Mouse (Mus musculus) ES-CJ7 (cell line): Measurements from ENCODE around the gene 4930432K21Rik.
A peak's percentile ranks its signal among the peaks of the same experiment; 100 is the strongest.

Experiments
- DNase-seq: peaks from one replicate; pipeline ENCODE4 v3.0.0; 2011; ENCODE audit warnings: low read depth, low spot score

Gene 4930432K21Rik

DNA sequence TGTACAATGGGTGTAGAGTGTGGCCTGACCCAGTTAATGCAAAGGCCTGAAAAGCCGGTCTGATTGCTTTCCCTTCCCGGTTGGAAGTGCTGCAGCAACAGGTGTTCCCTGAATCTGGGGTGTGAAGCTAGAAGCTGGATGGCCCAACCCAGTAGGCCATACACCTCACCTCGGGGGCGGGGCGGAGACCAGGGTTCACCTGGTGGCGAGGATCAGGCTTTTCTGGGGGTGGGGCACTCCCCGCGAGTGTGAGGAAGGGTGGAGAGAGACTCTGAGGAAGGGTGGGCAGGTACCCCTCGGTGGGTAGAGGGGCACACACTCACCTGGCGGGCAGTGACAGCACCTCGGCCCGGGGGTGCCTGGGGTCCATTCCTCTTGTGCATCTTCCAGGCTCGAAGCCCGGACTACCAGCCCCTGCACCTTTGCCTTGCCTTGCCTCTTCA lies 480 bp upstream of the 4930432K21Rik start:
- DNase-seq, result peak; percentile 30

DNA sequence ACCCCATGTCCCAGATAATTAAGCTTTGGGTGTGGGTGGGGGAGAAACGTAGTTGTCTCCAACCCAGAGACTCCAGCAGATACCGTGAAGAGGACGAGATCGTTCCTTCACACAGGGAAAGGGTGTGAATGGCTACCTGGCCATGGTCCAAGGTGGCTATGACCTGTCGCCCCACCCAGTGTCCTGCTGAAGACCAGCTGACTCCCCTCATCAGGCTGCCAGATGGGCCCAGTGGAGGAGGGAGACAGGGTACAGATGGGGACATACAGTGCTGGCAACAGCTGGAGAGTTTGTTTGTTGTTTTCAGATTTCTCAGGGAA lies 666 bp downstream of the 4930432K21Rik start:
- no peak for DNase-seq

DNA sequence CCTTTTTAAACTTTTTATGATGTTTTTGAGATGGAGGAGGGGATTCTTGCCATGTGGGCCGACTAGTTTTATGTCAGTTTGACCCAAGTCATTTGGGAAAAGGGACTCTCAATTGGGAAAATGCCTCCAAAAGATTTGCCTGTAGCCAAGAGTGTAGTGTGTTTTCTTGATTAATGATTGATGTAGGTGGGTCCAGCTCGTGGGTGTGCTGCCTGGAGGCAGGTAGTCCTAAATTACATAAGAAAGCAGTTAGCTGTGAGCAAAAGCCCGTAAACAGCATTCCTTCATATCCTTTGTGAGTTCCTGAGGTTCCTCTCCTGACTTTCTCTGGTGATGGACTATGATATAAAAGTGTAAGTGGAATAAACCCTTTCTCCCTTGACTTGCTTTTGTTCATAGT lies 1.4 kb downstream of the 4930432K21Rik start:
- DNase-seq, result peak; percentile 64

DNA sequence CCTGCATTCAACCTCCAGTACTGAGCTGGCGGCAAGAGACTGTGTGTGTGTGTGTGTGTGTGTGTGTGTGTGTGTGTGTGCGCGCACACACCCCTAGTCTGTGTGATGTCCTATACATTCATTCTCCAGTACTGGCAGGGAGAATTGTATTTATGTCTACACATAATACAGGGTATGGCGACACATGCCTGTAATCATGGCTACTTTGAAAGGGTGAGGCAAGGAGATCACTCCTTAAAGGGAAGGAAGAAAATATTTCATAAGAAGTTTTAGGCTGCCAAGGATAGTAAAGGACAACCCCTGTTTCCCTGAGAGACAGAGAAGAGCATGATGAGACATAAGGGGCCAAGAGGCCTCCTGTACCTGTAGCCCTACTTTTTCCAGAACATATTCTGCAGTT lies 9.8 kb downstream of the 4930432K21Rik start:
- no peak for DNase-seq

DNA sequence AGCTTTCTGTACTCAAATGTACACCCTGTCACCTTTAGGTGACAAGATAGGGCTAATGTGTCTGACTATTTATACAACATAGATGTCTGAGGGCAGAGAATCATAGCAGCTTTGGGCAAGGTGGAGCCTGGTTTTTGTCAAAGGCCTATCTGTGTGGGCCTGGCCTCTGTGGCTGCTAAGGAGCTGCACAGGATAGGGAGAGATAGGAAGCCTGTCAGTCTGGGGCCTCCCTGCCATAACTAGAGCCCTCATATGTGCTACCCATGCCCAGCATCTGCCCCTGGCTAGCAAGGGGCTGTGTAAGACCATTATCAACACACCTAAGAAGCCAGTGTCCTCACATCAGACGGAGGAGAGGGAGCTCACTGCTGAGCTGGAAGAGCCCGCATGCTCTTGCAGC lies 19.9 kb downstream of the 4930432K21Rik start:
- DNase-seq, result no peak

DNA sequence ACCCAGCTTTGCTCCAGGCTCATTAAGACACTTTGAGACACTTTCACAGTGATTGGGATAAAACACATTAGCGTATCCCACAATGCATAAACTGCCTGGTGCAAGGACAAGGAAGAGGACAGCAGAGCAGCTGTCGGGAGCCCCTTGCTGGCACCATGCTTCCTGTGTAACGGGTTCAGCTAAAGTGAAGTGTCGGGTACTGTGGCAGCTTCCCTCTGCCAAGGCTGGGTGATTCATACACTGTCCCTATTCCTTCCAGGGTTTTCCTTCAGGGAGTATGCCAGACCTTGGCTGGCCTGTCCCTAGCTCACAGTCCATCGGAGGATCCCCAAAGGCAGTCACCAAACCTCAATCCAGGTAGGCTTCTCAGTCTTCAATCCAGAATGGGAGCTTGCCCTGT lies 22.3 kb downstream of the 4930432K21Rik start:
- no peak for DNase-seq

GRCm38 (mm10) chr8:84173861-84174260 lies 26.0 kb downstream of the 4930432K21Rik start:
- DNase-seq, result no peak

GRCm38 (mm10) chr8:84176560-84176959 lies 28.7 kb downstream of the 4930432K21Rik start:
- DNase-seq, result no peak

DNA sequence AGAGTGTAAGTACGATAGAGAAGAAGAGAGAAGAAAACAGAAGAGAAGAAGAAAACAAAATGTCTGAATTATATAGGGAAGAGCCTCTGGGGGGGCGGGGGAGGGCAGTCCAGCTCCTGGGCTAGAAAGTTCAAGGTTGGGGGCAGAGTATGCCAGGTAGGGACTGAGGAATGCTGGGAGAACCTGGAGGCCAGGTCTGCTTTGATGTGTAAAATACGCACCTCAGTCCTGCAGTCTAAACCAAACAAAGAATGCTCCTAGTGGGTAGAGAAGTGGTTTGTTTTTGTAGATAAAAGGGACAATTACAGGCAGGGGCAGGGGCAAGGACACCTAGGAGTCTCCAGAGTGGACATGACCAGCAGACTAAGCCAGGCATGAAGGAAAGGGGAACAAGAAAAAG lies 29.6 kb downstream of the 4930432K21Rik start:
- peak; percentile 77 for DNase-seq

- peak; percentile 61 for DNase-seq
Measured at GRCm38 (mm10) chr8:84178592-84178991, 30.8 kb downstream of the 4930432K21Rik start.

- no peak for DNase-seq
Measured at GRCm38 (mm10) chr8:84179946-84180345, 32.1 kb downstream of the 4930432K21Rik start.

DNA sequence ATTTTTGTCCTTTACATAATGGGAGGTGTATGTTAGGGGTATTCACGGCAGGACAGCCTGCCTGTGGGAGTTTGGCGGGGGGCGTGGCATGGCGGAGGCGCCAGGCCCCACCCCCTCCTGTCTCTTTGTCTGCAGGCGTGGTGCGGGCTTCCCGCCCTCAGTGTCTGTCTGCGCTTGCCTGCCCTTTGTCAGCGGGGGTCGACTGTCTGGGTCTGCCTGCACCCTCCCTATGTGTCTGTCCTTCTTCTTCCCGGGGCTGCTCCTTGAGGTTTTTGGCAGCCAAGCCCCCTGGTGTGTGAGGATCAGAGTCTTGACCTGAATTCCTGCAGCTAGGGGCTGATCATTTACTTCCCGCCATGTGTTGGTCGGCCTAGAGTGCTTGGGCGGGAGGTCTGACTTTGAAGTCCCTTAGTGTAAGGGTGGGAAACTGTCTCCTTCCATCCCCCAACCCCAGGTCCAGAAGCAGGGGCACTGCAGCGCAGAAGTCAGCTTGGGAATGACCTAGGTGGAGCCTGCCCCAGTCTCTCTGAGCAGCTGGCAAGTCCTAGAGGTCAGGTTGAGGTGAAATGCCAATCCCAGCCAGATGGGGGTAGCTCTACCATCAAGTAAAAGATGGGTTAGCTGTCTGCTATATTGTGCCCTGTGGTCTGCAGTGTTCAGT lies 32.8 kb downstream of the 4930432K21Rik start:
- peak; percentile 98 for DNase-seq

DNA sequence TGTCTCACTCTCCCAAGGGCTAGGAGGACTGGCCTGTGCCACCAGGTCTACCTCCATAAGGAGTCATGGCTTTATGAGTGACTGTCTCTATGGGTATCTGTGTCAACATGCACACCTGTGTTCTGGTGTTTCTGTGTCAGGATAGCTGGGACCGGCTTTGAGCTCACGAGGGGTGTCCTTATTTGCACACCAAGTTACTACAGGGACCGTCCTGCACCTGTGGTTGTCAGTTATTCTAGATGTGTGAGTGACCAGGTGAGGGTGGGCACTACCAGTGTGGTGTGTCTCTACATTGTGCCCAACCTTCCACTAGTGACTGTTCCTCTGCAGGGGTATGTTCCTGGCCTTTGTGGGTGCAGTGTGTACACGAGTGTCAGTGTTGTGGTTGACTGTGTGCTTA lies 35.0 kb downstream of the 4930432K21Rik start:
- no peak for DNase-seq

DNA sequence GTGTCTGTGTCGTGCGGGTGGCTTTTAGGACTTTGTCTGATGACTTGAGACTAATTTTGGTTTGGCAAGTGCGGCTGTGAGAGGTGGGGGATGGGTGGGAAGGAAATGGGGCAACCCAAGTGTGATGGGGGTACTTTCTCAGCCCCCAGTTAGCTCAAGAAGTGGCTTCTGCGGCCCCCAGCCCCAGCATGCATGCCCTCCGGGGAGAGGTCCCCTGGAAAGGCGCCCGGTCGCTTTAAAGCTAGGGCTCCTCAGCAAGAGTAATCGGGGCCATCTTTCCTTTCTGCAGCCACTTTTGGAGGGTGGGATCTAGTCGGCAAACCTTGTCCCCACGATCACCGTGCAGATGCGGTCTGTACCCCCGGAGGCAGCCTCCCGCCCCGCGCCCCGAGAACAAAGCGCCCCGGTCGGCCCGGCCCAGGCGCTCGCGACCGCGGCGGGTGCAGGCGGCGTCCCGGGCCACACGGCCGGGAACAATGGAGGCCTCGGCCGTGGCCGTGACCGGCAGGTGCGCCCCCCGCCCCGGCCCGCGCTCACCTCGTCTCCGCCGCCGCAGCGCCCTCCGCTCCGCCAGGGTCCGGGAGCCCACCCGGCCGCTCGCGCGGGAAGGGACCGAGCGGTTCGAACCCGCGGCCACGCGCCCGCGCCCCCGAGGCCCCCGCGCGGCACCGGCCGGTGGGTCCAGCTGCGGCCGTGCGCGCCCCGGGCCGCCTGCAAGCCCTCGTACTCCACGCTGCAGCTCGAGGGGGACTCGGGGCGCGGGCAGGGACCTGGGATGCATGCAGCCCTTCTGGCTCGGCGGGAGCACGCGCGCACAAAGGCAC lies 35.6 kb downstream of the 4930432K21Rik start:
- no peak for DNase-seq

DNA sequence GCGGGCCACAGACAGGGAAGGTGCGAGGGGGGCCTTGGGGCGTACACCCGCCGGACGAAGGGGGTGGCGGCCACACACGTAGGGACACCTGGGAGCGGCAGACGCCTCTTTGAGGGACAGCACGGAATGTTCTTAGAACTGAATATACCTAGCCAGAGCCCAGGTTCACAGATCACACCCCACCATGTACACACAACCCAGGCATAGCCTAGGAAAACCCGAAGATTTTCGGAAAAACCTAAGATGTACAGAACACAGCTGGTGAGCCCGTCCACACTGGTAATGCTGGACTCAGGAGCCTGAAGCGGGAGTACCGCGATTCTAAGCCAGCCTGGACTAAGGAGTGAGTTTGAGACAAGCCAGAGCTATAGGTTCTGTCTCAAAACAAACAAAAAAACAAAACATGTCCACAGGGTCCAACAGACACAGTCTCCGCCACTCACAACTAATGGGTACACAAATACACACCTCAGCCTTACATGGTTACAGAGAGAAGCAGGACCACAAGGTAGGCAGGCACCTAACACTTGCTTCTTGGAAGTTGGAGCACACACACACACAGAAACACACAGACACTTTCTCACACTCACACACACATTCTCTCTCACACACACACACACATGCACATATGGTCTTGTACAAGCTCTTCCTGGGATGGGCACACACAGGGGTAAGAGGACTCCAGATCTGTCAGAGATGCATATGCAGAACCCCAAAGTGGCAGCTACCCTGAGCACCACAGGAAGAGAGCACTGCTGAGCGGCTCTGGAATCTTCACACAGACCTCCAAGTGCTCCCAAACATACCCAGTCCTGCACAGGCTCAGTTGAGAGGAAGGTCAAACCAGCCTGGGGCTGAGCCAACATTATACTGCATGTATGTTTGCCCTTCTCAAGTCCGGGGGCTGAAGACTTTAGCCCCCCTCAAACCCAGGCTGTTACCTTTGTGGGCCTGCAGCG lies 36.5 kb downstream of the 4930432K21Rik start:
- DNase-seq, result peak; percentile 58

GRCm38 (mm10) chr8:84185117-84185516 lies 37.3 kb downstream of the 4930432K21Rik start, which contains the start of gene Nanos3:
Nanos3 (minus strand) TSS chr8:84185217.
- DNase-seq, result peak; percentile 68

DNA sequence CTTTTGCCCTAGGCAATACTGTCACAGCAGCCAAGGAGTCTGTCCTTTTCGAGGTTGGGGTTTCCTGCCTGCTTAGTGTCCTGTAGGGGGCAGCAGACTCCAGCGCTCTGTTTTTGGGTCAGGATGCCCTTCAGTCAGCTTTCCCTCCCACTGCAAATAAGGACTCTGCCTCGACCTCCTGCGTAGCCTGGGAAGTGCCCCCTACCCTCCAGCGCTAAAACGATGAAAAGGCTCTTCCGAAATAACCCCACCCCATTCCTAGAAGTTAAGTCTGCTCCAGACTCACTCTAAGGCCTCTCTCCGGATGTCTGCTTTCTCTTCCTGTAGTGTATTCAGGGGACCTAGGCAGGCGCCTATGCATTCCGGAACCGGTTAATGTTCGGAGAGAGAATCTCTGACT lies 38.7 kb downstream of the 4930432K21Rik start:
- DNase-seq, result peak; percentile 99

- peak; percentile 92 for DNase-seq
Measured at GRCm38 (mm10) chr8:84187065-84187755, 39.4 kb downstream of the 4930432K21Rik start.

GRCm38 (mm10) chr8:84188671-84189070 lies 40.8 kb downstream of the 4930432K21Rik start:
- no peak for DNase-seq

DNA sequence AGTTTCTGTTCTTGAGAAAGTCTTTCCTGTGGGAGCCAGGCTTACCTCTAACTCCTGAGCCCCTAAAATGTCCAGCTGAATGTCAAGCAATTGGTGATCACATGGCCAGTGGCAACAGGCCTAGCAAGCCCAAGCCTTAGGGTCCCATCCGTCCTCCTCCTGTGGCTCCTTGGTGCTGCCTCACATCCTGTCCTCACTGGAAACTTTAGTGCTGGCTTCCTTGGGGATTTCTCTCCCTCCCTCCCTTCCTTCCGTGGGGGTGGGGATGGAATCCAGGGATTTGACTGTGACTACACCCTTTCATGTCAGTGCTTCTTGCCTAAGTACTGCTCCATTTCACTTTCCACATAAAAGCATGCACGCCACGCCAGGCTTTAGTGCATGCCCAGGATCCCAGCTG lies 41.8 kb downstream of the 4930432K21Rik start:
- DNase-seq, result peak; percentile 85

DNA sequence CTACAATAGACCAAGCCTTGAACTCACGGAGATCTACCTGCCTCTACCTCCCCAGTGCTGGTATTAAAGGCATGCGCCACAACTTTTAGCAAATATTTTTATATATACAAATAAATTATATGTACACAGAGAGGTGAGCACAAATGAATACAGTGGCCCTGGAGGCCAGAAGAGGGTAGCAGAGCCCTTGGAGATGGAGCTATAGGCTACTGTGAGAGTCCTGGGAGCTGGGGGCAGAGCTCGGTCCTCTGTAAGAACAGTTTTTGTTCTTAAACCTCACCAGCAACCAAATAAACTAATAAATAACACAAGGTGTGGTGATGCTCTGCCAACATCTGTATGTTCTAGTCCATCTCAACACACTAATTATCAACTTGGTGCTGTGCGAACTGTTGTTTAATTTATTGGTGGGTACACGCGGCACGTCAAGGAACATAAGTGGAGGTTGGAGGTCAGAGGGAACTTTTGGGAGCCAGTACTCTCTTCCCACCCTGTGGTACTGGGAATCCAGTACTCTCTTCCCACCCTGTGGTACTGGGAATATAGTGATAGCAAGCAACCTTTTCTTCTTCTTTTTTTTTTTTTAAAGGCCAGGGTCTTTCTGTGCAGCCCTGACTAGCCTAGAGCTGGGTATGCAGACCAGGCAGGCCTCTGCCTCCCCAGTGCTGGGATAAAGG lies 42.5 kb downstream of the 4930432K21Rik start:
- peak; percentile 78 for DNase-seq
